Mouse (Mus musculus) kidney, adult 2 months (tissue): ENCODE data around the gene Slc5a3.

Source experiments
- CTCF ChIP-seq: fragments of 200-500 bp; conservative IDR thresholded peaks from 2 replicates; pipeline ENCODE4 v1.5.1; 2011; ENCODE audit warnings: low read depth, mild to moderate bottlenecking, control low read depth, low read length, moderate library complexity, mixed read lengths; ENCODE audit not compliant: insufficient read depth, insufficient read length
- POLR2A ChIP-seq: fragments of 200-500 bp; IDR thresholded peaks from one replicate; pipeline ENCODE4 v1.6.1; 2011; ENCODE audit warnings: low read depth, low read length, control low read depth

DNA sequence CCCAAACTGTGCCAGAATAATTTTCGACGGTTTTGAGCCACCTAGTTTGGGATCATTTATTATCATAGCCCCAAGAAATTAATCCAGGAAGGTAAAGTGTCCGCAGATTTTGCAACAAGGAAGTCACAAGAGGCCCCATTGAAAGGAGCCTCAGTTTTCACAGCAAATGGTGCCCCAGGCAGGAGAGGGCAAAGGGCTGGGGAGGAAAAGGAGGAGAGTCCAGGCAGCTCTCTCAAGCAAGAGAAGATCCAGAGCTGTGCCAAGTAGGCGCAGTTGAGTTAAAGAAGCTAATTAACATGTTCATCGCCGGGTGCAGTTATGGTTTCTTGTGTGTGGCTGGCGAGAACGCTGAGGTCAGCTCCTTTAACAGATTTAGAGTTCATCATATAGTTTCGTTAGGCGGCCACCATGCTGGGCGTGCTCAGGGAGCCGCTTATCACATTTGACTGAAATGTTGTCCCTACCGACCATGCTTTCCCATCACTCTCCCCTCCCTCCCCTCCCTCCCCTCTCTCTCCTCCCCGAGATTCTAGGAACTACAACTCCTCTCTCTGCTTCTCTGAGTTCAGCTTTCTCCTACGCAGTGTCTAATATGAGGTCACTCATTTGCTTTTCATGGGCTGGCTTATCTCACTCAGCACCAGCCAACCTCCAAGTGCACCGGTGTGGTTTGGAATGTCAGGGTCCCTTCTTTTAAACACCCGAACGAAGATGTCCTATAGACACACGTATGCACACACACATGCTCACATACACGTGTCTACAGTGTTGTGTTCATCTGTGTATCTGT, 35.4 kb upstream of the Slc5a3 start:
- TF ChIP-seq CTCF (no peak), POLR2A (no peak)
